Mouse (Mus musculus): ENCODE measurements around the gene 5031439G07Rik. TPM values are rescaled to one million over a fixed set of nuclear protein-coding genes. Genes with fewer than 3 reads are reported as not detected.
"Not testable (repeated sequence)": the region's sequence is repeated elsewhere in the genome, so short reads cannot be mapped to it uniquely, and the experiment has no call there.

Gene 5031439G07Rik
- polyA plus RNA-seq (2012; rRNA removed): 59.7 and 61.2 TPM in 2 replicates

- DNase-seq (ENCODE audit: extremely low spot score in 1 of 2, low spot score in 1 of 2): peak; percentile 87 to 89
Measured at GRCm38 (mm10) chr15:84987874-84988825, at the start of gene 5031439G07Rik. 5031439G07Rik (minus strand) TSS chr15:84988551.

GRCm38 (mm10) chr15:85037343-85037690 lies 49.0 kb upstream of the 5031439G07Rik start:
- DNase-seq (ENCODE audit: extremely low spot score in 1 of 2, low spot score in 1 of 2): no peak

- peak; percentile 93 to 97 for DNase-seq (ENCODE audit: extremely low spot score in 1 of 2, low spot score in 1 of 2)
Measured at GRCm38 (mm10) chr15:85036566-85037342, 48.4 kb upstream of the 5031439G07Rik start.

GRCm38 (mm10) chr15:85033916-85034315 lies 45.6 kb upstream of the 5031439G07Rik start:
- not testable (repeated sequence) for DNase-seq (ENCODE audit: extremely low spot score in 1 of 2, low spot score in 1 of 2)

GRCm38 (mm10) chr15:85031866-85032265 lies 43.5 kb upstream of the 5031439G07Rik start:
- DNase-seq (ENCODE audit: extremely low spot score in 1 of 2, low spot score in 1 of 2): no peak

GRCm38 (mm10) chr15:85030643-85031042 lies 42.3 kb upstream of the 5031439G07Rik start:
- not testable (repeated sequence) for DNase-seq (ENCODE audit: extremely low spot score in 1 of 2, low spot score in 1 of 2)

- DNase-seq (ENCODE audit: extremely low spot score in 1 of 2, low spot score in 1 of 2): not testable (repeated sequence)
Measured at GRCm38 (mm10) chr15:85028648-85029047, 40.3 kb upstream of the 5031439G07Rik start, which contains the start of gene Fam118a. Fam118a (plus strand) TSS chr15:85028948.

- DNase-seq (ENCODE audit: extremely low spot score in 1 of 2, low spot score in 1 of 2): no peak
Measured at GRCm38 (mm10) chr15:85027740-85028139, 39.4 kb upstream of the 5031439G07Rik start.

- DNase-seq (ENCODE audit: extremely low spot score in 1 of 2, low spot score in 1 of 2): no peak
Measured at GRCm38 (mm10) chr15:85026197-85026596, 37.8 kb upstream of the 5031439G07Rik start.

- no peak for DNase-seq (ENCODE audit: extremely low spot score in 1 of 2, low spot score in 1 of 2)
Measured at GRCm38 (mm10) chr15:85022211-85022610, 33.9 kb upstream of the 5031439G07Rik start.

GRCm38 (mm10) chr15:85016951-85017664 lies 28.8 kb upstream of the 5031439G07Rik start, which contains the start of gene Upk3a:
Upk3a (plus strand) TSS chr15:85017141.
- DNase-seq (ENCODE audit: extremely low spot score in 1 of 2, low spot score in 1 of 2): no peak

- peak; percentile 75 to 81 for DNase-seq (ENCODE audit: extremely low spot score in 1 of 2, low spot score in 1 of 2)
Measured at GRCm38 (mm10) chr15:85015771-85016170, 27.4 kb upstream of the 5031439G07Rik start.

GRCm38 (mm10) chr15:85012662-85013054 lies 24.3 kb upstream of the 5031439G07Rik start:
- no peak for DNase-seq (ENCODE audit: extremely low spot score in 1 of 2, low spot score in 1 of 2)

- DNase-seq (ENCODE audit: extremely low spot score in 1 of 2, low spot score in 1 of 2): no peak
Measured at GRCm38 (mm10) chr15:85011895-85012661, 23.7 kb upstream of the 5031439G07Rik start.

GRCm38 (mm10) chr15:85009666-85010065 lies 21.3 kb upstream of the 5031439G07Rik start:
- DNase-seq (ENCODE audit: extremely low spot score in 1 of 2, low spot score in 1 of 2): no peak

- DNase-seq (ENCODE audit: extremely low spot score in 1 of 2, low spot score in 1 of 2): peak; percentile 82 to 88
Measured at GRCm38 (mm10) chr15:85000984-85001982, 12.9 kb upstream of the 5031439G07Rik start.

- DNase-seq (ENCODE audit: extremely low spot score in 1 of 2, low spot score in 1 of 2): no peak
Measured at GRCm38 (mm10) chr15:84999911-85000310, 11.6 kb upstream of the 5031439G07Rik start.

GRCm38 (mm10) chr15:84997768-84998454 lies 9.6 kb upstream of the 5031439G07Rik start:
- peak; percentile 87 to 90 for DNase-seq (ENCODE audit: extremely low spot score in 1 of 2, low spot score in 1 of 2)

Data from frontal cortex, adult 2 months (tissue).